Mouse (Mus musculus) erythroblast, embryonic 14.5 days (primary cell): ENCODE measurements around the gene Spg11. TPM values are rescaled to one million over a fixed set of nuclear protein-coding genes. Genes with fewer than 3 reads are reported as not detected.
A peak's percentile ranks its signal among the peaks of the same experiment; 100 is the strongest.

Source experiments
- H3K27me3 ChIP-seq: 2 replicates; pipeline ENCODE4 v1.6.1; 2012; ENCODE audit warnings: inconsistent platforms; ENCODE audit not compliant: control insufficient read depth
- H3K36me3 ChIP-seq: 2 replicates; pipeline ENCODE4 v1.6.1; 2012; ENCODE audit warnings: mild to moderate bottlenecking, inconsistent platforms; ENCODE audit not compliant: control insufficient read depth
- H3K4me1 ChIP-seq: 2 replicates; pipeline ENCODE4 v1.6.1; 2012; ENCODE audit warnings: inconsistent platforms; ENCODE audit not compliant: control insufficient read depth
- H3K4me3 ChIP-seq: replicated peaks from 2 replicates; pipeline ENCODE3; 2012; ENCODE audit warnings: moderate library complexity, mild to moderate bottlenecking, inconsistent platforms
- H3K9me3 ChIP-seq: 2 replicates; pipeline ENCODE4 v1.6.1; 2012; ENCODE audit warnings: low read length, inconsistent platforms, mixed read lengths; ENCODE audit not compliant: control insufficient read depth
- GATA1 ChIP-seq: IDR thresholded peaks from 2 replicates; pipeline ENCODE4 v1.6.1; 2012; ENCODE audit warnings: low read length, inconsistent platforms, mixed read lengths
- TAL1 ChIP-seq: IDR thresholded peaks from 3 replicates; pipeline ENCODE4 v1.6.1; 2012; ENCODE audit warnings: low read length, inconsistent platforms, mixed read lengths
- polyA plus RNA-seq: library from polyadenylated mRNA; stranded (reverse); fragments of >175 nt; gene quantifications from 2 replicates; pipeline ENCODE4 v1.2.3, GENCODE M21; 2012

Gene Spg11
- polyA plus RNA-seq, 1 experiment, result 0.06 TPM

DNA sequence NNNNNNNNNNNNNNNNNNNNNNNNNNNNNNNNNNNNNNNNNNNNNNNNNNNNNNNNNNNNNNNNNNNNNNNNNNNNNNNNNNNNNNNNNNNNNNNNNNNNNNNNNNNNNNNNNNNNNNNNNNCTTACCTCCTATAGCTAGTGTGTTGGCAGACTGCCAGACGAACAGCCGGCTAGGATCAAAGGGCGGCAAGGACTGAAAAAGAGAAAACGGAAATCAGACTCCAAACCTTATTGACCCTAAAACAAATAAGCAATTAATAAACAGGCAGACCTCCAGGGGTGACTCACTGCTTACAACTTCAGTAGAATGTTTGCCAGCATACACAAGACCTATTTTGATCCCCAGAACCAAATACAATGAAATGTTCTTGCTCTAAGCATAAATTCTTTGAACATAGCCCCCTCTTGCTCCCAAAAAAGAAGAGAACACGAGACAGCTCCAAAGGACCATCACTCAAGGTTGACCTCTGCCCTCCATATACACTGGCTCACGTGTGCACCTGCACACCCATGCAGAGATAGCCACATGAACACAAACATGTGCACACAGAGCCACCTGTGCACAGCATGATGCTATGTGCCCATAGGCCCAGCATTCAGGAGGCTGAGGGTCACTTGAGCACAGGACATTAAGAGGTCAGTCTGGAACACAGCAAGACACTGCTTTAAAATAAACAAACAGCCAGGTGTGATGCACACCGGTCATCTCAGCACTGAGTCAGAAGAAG is 36.3 kb downstream of the Spg11 start:
- TF ChIP-seq GATA1 (no peak), TAL1 (no peak)
- Histone ChIP-seq H3K4me1 (no peaks in the 10 kb centered on the region), H3K9me3 (no peaks in the 10 kb centered on the region), H3K27me3 (no peaks in the 10 kb centered on the region), H3K4me3 (no peak overlapping the region), H3K36me3 (peaks cover 63% of the 10 kb centered on the region)

DNA sequence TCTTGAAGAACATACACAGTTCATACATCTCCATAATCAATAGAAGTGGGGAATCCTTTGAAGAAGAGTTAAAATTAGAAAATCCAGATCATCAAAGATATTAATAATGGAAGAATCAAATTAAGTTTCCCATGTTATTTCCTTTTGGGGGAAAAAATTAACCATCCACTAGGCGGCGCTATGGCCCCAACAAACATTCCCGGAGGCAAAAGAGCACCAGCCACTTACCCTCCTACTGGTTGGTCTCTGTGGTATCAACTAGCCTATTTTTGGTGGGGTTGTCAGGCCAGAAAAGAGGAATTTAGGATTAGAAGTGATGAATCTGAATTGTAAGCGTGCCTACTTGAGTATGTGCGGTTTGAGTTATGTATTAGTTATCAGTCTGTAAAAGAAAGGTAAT is 48.3 kb downstream of the Spg11 start:
- H3K4me3 ChIP-seq, result no peak overlapping the region
- H3K27me3 ChIP-seq, result no peaks in the 10 kb centered on the region
- TF ChIP-seq TAL1, result no peak
- TF ChIP-seq GATA1, result no peak
- no peaks in the 10 kb centered on the region for H3K9me3 ChIP-seq
- peaks cover 60% of the 10 kb centered on the region for H3K36me3 ChIP-seq
- no peaks in the 10 kb centered on the region for H3K4me1 ChIP-seq

- TF ChIP-seq TAL1 (no peak), GATA1 (no peak)
Observed at GRCm38 (mm10) chr2:122069144-122069912, 48.9 kb downstream of the Spg11 start.

DNA sequence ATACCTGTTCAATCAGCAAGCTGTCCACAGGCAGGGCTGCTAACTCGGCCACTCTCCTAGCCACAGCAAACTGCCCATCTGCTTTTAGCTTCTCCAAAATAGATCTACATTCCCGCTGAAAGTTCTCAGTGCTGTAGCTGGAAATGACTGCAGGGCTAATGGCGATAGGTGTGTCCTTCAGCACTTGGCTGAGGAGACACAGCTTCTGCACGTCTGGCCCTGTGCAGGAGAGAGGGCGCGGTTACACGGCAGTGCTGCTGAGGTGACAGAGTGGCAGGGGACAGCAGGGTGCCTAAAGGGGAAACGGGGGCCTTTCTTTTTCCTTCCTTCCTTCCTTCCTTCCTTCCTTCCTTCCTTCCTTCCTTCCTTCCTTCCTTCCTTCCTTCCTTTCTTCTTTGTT is 51.9 kb downstream of the Spg11 start:
- Histone ChIP-seq H3K4me3 (no peak overlapping the region), H3K27me3 (no peaks in the 10 kb centered on the region), H3K9me3 (no peaks in the 10 kb centered on the region), H3K4me1 (no peaks in the 10 kb centered on the region), H3K36me3 (peaks cover 66% of the 10 kb centered on the region)
- TF ChIP-seq GATA1 (no peak), TAL1 (no peak)

More at GRCm38 (mm10) chr2:122069144-122069912, 48.9 kb downstream of the Spg11 start:
- Histone ChIP-seq H3K9me3 (no peaks in the 10 kb centered on the region), H3K36me3 (peaks cover 61% of the 10 kb centered on the region), H3K27me3 (no peaks in the 10 kb centered on the region), H3K4me1 (no peaks in the 10 kb centered on the region), H3K4me3 (no peak overlapping the region)

- Histone ChIP-seq H3K36me3 (peaks cover 68% of the 10 kb centered on the region), H3K9me3 (no peaks in the 10 kb centered on the region)
- TF ChIP-seq GATA1, result no peak
- TF ChIP-seq TAL1, result no peak
Observed at GRCm38 (mm10) chr2:122065200-122065969, 52.8 kb downstream of the Spg11 start.

DNA sequence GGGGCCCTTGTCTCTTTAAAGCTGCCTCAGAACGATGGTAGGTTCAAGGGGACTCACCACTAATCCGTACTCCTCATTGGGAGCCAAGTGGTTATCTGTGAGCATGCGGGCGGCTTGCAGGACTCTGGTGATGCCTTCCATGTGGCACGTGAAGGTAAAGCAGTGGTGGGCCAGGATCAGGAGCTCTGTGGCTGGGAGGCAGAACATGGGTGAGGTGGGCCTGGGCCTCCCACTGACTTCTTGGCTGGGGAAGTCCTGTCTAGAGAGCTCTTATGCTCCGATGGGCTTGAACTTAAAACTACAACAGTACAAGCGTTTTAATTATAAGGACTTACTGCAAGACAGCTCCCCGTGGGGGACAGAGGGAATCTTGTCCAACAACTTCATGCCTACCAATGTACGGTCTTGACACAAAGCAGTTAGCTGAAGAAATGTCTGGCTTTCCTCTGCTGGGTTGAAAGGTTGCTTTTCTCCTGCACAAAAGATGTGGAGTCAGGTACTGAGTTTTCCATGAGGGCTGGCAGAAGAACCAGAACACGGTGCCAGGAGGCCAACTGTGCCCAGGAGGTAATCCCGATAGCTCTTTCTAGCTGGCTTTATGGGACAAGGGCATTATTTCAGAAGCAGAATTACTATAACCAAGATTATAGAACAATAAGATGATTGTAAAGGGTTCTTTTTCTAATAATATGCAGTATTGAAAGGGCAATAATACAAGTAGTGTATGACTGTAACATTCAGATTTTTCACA is 58.6 kb downstream of the Spg11 start:
- peaks cover 66% of the 10 kb centered on the region for H3K36me3 ChIP-seq
- no peaks in the 10 kb centered on the region for H3K4me1 ChIP-seq

More at GRCm38 (mm10) chr2:122065200-122065969, 52.8 kb downstream of the Spg11 start:
- no peaks in the 10 kb centered on the region for H3K4me1 ChIP-seq
- no peaks in the 10 kb centered on the region for H3K27me3 ChIP-seq
- no peak overlapping the region for H3K4me3 ChIP-seq

DNA sequence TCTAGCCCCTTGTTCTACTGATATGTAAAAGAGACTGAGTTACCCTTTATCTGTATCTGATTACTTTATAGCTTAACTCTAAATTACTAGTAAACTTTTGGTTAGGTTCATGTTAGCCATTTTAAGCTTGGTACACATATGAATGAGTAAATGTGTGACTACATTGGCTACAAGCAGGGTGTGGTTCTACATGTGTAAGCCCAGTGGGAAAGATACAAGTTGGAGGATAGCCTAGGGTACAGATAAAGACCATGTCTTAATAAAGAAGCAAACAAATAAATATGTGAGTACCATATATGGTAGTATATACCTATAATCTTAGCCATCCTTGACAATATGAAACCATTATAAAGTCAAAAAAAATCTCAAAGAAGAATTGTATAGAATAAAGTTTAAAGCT is 74.3 kb downstream of the Spg11 start:
- Histone ChIP-seq H3K36me3 (peaks cover 96% of the 10 kb centered on the region), H3K4me1 (peaks cover 11% of the 10 kb centered on the region), H3K9me3 (no peaks in the 10 kb centered on the region), H3K27me3 (no peaks in the 10 kb centered on the region), H3K4me3 (no peak overlapping the region)
- TF ChIP-seq GATA1 (no peak), TAL1 (no peak)

More for the DNA sequence above, 58.6 kb downstream of the Spg11 start:
- Histone ChIP-seq H3K9me3 (no peaks in the 10 kb centered on the region), H3K27me3 (no peaks in the 10 kb centered on the region), H3K4me3 (no peak overlapping the region)
- no peak for TF ChIP-seq TAL1
- TF ChIP-seq GATA1, result no peak

DNA sequence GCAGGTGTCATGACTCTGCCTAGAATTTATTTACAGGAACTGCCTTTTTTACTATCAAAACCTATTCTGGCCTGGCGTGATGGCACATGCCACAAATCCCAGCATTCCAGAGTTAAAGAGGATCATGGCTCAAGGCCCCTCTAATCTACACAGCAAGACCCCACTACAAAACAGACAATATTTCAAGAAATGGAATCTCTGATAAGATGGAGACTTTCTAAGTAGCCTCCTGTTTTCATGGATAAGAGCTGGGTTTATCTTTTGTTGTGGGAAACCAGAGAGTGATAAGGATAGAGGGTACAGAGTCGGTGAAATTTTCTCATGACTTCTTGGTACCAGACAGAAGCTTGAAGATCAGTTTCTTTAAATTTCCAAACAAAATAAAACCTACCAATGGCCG is 82.1 kb downstream of the Spg11 start:
- Histone ChIP-seq H3K27me3 (no peaks in the 10 kb centered on the region), H3K36me3 (peaks cover 91% of the 10 kb centered on the region), H3K4me1 (peaks cover 52% of the 10 kb centered on the region), H3K9me3 (no peaks in the 10 kb centered on the region), H3K4me3 (peak overlapping the region; percentile 21)
- TF ChIP-seq TAL1 (peak; percentile 17; the same call in 1 of the 3 replicates), GATA1 (0 out of 2 replicates have a peak, but pooled peaks have one; percentile 36)
